Mouse (Mus musculus) spleen, adult 18-20 months (tissue): ENCODE measurements around the gene Skap1.

Experiments used
- DNase-seq, 2 experiments: peaks; one replicate each; pipeline ENCODE4 v3.0.0; 2022; ENCODE audit warnings: mixed read lengths in 2 of 2

Gene Skap1

GRCm38 (mm10) chr11:96631521-96631920 is 167.1 kb downstream of the Skap1 start:
- DNase-seq: no peak

DNA sequence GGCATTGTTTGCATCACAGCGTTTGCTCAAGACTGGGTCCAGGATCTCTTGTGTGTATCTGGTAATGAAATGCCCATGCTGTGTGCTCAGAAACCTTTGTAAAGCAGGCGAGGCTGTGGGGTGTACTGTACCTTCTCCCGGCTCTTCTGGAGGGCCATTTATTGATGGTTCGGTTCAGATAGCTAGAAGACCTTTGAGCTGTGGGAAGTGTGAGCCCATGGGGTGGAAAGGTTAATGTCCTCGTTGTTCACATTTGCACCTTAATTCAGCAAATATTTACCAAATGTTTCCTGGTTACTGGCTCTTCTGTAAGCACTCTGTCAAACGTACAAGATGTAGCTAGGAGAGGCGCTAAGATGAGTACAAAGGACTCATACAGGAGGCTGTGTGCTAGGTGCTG is 173.5 kb downstream of the Skap1 start:
- no peak for DNase-seq

DNA sequence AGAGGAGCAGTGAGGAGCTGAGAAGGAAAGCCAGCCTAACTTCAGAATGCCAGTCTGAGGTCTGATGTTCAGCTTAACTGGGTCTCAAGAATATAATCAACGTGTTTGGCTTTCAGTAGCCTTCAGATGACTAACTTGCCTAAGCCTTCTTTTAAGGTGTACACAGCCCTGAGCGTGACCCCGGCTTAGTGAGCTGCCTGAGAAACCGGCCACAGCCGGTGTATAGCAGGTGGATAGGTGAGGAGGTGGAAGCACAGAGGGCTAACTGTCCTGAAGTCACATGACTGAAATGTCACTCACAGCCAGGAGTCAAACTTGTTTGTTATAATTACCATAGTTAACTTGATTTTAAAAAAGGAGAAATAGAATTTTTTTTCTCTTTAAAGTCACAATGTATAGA is 175.4 kb downstream of the Skap1 start:
- no peak for DNase-seq

GRCm38 (mm10) chr11:96642173-96643140 is 178.1 kb downstream of the Skap1 start:
- DNase-seq: no peak

- no peak for DNase-seq
These were observed 180.6 kb downstream of the Skap1 start for GRCm38 (mm10) chr11:96644969-96645368.

DNA sequence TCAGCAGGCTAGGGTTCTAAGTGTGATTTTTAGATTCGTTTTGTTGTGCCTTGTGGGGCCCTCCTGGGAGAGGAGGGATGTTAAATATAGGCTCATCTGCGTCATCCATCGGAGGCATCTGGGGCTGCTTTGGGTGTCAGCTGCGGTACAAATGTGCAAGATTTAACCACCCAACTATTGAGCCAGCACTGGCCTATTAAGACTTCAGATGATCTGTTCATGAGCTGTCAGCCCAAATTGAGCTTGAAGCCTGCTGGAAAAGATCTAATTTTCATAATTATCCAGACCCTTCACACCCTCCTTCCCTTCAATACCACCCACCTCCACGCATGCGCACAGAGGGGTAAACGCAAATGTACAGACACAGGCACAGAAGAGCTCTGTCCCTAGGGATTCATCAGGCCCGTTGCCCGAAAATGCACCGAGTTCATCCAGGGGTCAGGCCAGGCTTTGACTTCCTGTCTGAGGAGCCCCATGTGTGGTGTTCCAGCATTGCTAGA is 181.2 kb downstream of the Skap1 start:
- DNase-seq: peak in 1 of 2 experiments; percentile 4

DNA sequence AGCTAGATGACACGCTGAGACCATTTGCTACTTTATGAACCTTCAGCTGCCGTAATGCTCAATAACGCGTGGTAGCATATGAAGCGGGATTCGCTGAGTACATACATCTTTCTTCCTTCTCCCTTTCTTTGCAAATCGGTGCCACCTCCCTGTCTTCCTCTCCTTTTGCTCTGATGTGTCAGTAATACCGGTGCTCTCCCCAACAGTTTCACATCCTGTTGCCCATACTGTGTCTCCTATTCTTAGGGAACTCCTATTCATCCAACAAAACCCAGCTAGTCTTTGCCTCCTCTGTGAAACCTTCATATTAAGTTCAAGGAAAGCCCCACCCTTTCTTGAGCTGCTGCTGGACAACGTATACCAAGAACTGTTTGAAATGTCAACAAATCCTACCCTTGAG is 187.5 kb downstream of the Skap1 start:
- no peak for DNase-seq

DNA sequence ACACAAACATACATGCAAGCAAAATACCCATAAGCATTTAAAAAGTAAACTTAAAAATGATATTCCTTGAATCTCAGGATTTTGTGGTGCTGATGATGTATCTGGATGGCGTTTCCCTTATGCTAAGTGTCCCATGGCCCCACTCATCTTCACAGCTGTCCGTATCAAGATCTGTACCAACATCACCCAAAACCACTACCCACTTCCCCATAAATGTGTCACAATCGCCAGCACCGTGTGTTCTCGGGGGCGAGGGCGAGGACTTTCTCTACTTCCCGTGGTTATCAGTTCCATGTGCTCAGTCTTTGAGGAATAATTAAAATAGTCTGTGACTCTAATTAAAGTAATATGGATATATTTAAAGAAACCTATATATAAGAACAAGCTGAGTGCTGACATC is 189.5 kb downstream of the Skap1 start:
- DNase-seq: no peak

DNA sequence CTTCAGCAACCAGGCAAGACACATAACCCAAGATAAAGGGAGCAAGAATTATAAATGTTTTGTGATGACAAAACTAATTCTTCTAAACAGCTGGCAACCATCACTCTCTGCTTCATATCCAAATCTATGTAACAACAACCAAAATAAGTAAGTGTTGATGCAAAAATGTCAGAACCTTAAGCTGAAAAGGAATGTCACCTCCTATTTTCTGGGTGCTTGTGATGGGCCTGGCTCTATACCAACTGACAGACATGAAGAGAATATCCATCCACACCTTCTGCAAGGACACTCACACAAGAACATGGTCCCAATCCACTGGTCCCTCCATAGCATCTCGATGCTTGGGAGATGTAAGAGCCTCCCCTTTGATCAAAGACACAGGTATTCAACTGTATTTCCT is 194.0 kb downstream of the Skap1 start:
- DNase-seq: no peak

GRCm38 (mm10) chr11:96666924-96667323 is 202.5 kb downstream of the Skap1 start:
- peak; percentile 7 to 16 for DNase-seq

DNA sequence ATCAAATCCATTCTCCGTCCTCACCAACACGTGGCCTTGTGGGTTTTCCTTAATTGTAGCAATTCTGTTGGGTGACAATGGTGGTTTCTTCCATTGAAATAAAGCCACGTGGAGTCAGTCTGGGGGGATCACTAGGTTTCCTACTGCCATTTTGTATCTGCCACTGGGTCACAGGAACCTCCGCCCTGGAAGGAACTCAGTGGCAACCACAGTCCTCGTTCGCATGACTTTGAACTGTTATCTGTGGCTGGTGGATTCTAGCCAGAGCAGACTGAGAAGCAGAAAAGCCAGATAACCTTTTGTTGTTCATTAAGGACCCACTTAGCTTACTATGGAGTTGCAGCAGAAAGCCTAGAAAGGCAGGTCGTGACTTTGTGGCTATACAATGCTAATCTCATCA is 204.0 kb downstream of the Skap1 start:
- no peak for DNase-seq

- no peak for DNase-seq
These were observed 209.4 kb downstream of the Skap1 start for GRCm38 (mm10) chr11:96673792-96674191.

GRCm38 (mm10) chr11:96674786-96675365 is 210.5 kb downstream of the Skap1 start:
- DNase-seq: no peak

GRCm38 (mm10) chr11:96678026-96678425 is 213.6 kb downstream of the Skap1 start:
- DNase-seq: no peak

DNA sequence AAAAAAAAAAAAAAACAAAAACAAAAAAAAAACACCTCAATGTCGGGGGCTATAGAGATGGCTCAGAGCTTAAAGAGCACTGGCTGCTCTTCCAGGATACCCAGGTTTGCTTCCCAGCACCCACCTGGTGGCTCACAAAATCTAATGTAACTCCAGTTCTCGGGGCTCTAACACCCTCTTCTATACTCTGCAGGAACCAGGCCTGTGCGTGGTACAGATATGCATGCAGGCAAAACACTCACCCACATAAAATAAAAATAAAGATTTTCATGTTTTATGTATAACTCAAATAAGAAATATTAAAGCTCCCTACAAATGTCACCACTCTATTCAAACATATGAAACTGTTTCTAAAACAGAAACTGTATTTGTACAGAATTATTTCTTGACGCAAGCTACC is 214.6 kb downstream of the Skap1 start:
- DNase-seq: no peak

DNA sequence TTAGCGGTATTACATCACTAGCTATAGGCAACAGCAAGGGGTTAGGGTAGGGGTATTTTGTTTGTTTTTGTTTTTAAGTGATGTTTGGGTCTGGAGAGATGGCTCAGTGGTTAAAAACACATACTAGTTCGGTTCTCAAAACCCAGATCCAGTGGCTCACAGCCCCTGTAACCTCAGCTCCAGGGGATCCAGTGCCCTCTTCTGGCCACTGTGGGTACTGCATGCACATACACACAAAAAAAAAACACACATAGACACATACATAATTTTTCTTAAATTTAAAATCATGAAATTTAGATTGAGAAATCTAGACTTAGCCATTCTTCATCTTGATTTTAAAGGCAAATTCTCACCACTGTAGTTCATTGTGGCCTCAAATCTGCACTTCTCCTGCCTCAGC is 221.0 kb downstream of the Skap1 start:
- no peak for DNase-seq

DNA sequence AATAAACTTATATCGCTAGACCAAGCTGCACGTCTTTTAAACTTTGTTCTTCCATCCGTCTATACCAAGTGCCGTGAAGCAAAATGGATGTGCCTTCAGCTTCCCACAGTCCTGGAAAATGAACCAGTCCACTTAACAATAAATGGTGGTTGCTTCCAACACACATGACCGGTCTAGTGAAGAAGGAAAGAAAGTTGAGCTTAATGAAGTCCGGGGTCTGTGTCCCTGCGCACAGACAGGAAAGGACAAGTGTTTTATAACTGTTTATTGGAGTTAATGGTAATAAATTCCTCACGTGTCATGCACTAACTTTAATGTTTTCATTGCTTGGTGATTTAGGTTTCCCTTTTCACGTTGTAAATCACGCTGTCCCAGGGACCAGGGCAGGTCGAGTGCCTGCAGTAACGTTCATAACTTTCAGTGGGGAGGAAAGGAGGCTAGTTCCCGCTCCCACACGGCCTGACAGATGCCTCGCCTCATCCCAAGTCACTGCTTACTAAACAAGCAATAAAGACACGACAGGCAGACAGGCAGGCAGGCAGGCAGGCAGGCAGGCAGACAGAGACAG is 222.4 kb downstream of the Skap1 start:
- no peak for DNase-seq

DNA sequence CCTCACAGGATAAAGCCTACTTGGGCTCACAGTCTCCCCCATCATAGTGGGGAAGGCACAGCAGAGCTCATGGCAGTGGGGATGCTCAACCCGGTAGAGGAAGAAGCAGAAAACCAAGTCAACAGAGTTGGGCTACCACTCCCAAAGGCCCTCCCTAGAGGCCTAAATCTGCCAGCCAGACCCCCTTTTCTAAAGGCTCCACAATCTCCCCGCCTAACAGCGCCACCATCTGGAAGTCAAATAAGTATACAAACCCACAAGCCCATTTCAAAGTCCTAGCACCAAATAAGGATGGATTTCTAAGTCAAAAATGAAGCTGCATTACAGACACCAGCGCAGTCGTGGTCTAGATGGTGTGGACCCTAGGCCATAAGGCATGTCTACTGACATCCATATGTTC is 227.9 kb downstream of the Skap1 start:
- no peak for DNase-seq

- DNase-seq: no peak
These were observed 229.0 kb downstream of the Skap1 start for GRCm38 (mm10) chr11:96693360-96693759.

DNA sequence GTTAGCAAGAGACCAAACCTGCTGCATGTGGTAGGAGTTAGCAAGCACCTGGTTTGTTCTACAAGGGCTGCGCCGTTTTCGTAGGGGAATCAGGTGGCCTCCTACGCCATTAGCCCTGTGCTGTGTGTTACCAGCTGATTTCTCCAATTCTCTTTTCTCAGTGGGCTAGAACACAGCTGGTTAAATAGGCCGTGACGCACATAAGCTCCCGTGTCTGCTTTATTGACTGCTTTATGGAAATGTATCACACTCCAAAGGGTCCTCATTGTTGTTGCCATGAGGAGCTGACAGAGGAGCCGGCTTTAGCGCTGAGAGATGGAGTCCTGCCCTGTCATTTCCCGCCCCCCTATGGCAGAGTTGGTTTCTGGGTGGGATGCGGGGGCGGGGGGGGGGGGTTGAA is 230.4 kb downstream of the Skap1 start:
- DNase-seq: no peak

- no peak for DNase-seq
These were observed 231.9 kb downstream of the Skap1 start for GRCm38 (mm10) chr11:96696168-96696727.

- peak; percentile 4 to 15 for DNase-seq
These were observed 232.6 kb downstream of the Skap1 start for GRCm38 (mm10) chr11:96696842-96697455.

DNA sequence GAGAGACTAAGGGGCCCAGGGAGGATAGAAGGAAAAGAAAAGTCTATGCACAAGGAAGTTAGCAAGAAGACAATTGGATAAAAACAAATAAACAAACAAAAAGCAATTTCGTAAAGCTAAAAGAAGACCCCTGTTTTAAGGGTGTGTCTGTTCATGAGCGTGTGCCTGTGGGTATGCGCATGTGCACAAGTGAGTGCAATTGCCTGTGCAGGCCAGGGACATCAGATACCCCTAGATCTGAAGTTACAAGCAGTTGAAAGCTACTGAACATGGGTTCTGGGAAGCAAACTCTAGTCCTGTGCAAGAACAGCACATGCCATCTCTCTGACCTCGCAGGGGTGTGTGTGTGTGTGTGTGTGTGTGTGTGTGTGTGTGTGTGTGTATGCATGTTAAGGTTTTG is 233.1 kb downstream of the Skap1 start:
- DNase-seq: no peak
